Mouse (Mus musculus): ENCODE measurements around the gene Axin2.

DNA sequence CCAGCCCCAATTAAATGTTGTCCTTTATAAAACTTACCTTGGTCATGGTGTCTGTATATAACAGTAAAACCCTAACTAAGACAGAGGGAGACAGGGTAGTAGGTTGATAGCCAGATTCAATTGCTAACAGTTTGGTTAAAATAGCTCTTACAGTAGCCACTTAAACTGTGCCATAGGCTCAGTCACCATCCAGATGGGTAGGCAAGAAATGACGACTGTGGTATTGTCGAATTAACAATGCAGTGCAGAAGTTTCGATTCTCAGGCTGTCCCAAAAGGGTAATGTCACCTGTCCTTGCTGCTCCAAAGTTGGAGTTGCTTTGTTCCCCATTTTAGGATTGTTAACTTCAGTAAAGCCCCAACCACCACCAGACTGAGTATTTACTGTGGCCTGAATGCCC is 48.4 kb upstream of the Axin2 start:
- TF ChIP-seq EP300 (IDR thresholded peaks at IDR 0.05; ENCODE audit: low read depth) (no peak), CTCF (IDR thresholded peaks at IDR 0.05; ENCODE audit: low read depth) (no peak)

Measured in heart, postnatal 0 days (tissue).